ENCODE assay signal across 24 mouse cellular contexts in genomic region chr9:104375573-104375972, GRCm38 (mm10). TPM values are rescaled to one million over a fixed set of nuclear protein-coding genes. Genes with fewer than 3 reads are reported as not detected.
DNase-seq lines count a peak whose midpoint lies in the region; ATAC-seq and TF ChIP-seq lines count a peak whose summit lies in the region.
"Had no signal": no experiment of that assay in that cellular context is flagged by ENCODE, and none has a peak within 500 bp of the region (broad histone marks: within the 10 kb centered on the region; RNA-seq: fewer than 3 reads in every experiment).

No protein-coding gene starts in this region.

- no peaks in the 10 kb centered on the region for H3K9me3 ChIP-seq in midbrain, postnatal 0 days (ENCODE audit: low read length)
- no peaks in the 10 kb centered on the region for H3K9me3 ChIP-seq in midbrain, embryonic 11.5 days (ENCODE audit: control insufficient read depth, low read length)
- H3K9me3 ChIP-seq in CH12.LX (replicated peaks; ENCODE audit: low read length): peaks cover 4% of the 10 kb centered on the region
- H3K9me3 ChIP-seq: embryonic facial prominence, embryonic 13.5 days; forebrain, embryonic 15.5 days; heart, embryonic 15.5 days; hindbrain, embryonic 10.5 days; hindbrain, embryonic 15.5 days had no signal

- H3K4me3 ChIP-seq in midbrain, postnatal 0 days (ENCODE audit: low read depth, low read length): no peak overlapping the region
- H3K4me3 ChIP-seq in midbrain, embryonic 11.5 days (ENCODE audit: low read depth, low read length): no peak overlapping the region
- H3K4me3 ChIP-seq in CH12.LX (replicated peaks in 1 of 3; ENCODE audit: low read depth in 2 of 3, low read length in 2 of 3, poor library complexity in 1 of 3): no peak overlapping the region
- H3K4me3 ChIP-seq: embryonic facial prominence, embryonic 13.5 days; forebrain, embryonic 15.5 days; heart, embryonic 15.5 days; hindbrain, embryonic 10.5 days; hindbrain, embryonic 15.5 days had no signal

- no peak for TF ChIP-seq RAD21 in CH12.LX (IDR thresholded peaks at IDR 0.05; ENCODE audit: low read depth, low read length)

- no peak overlapping the region for H3K9ac ChIP-seq in midbrain, postnatal 0 days (replicated peaks; ENCODE audit: low read length, poor library complexity, severe bottlenecking)
- no peak overlapping the region for H3K9ac ChIP-seq in midbrain, embryonic 11.5 days (ENCODE audit: low read length)
- H3K9ac ChIP-seq in CH12.LX (ENCODE audit: insufficient read depth, low read depth): no peak overlapping the region
- H3K9ac ChIP-seq: embryonic facial prominence, embryonic 13.5 days; forebrain, embryonic 15.5 days; heart, embryonic 15.5 days; hindbrain, embryonic 15.5 days had no signal

- POLR2A ChIA-PET in Patski (lab: Charles Lee): no interaction called here

- CTCF ChIA-PET in Patski (lab: Charles Lee): interaction anchor here (1.4 kb wide), 1 partner anchor 69 kb away, joined by 3 read pairs; no protein-coding TSS in a partner anchor

- peak; percentile 82 for TF ChIP-seq EP300 in CH12.LX (IDR thresholded peaks at IDR 0.05; ENCODE audit: low read length)

- no peaks in the 10 kb centered on the region for H3K79me2 ChIP-seq in CH12.LX (replicated peaks; ENCODE audit: control insufficient read depth, extremely low read depth, insufficient read depth, poor library complexity, severe bottlenecking)

- no peak for TF ChIP-seq POLR2A in CH12.LX (IDR thresholded peaks at IDR 0.05; ENCODE audit: low read depth, low read length)

- H3K4me1 ChIP-seq in midbrain, postnatal 0 days (ENCODE audit: insufficient read depth, low read length): no peaks in the 10 kb centered on the region
- H3K4me1 ChIP-seq in midbrain, embryonic 11.5 days (ENCODE audit: control insufficient read depth, insufficient read depth, low read length): no peaks in the 10 kb centered on the region
- H3K4me1 ChIP-seq in CH12.LX (ENCODE audit: control insufficient read depth in 1 of 2, insufficient read depth in 2 of 2): peaks cover 13 to 57% of the 10 kb centered on the region in 2 experiments
- H3K4me1 ChIP-seq: embryonic facial prominence, embryonic 13.5 days; forebrain, embryonic 15.5 days; heart, embryonic 15.5 days; hindbrain, embryonic 10.5 days; hindbrain, embryonic 15.5 days had no signal

- H3K27ac ChIP-seq in midbrain, postnatal 0 days (ENCODE audit: low read depth, low read length): no peak overlapping the region
- H3K27ac ChIP-seq in midbrain, embryonic 11.5 days (ENCODE audit: low read depth, low read length): no peak overlapping the region
- H3K27ac ChIP-seq in CH12.LX (ENCODE audit: insufficient read depth, low read depth): no peak overlapping the region
- H3K27ac ChIP-seq: embryonic facial prominence, embryonic 13.5 days; forebrain, embryonic 15.5 days; heart, embryonic 15.5 days; hindbrain, embryonic 10.5 days; hindbrain, embryonic 15.5 days had no signal

- peak; percentile 3 for DNase-seq in midbrain, postnatal 0 days (ENCODE audit: low spot score)
- no peak for DNase-seq in midbrain, embryonic 11.5 days (ENCODE audit: low spot score, missing footprints)
- DNase-seq in CH12.LX (ENCODE audit: extremely low read depth) (peak; percentile 64), Patski (ENCODE audit: low read depth, low spot score) (peak; percentile 10)
- peak; percentile 5 for DNase-seq in skeletal muscle tissue, adult 2 months (ENCODE audit: low read depth, low spot score)
- DNase-seq in T-cell, adult 2 months (ENCODE audit: low spot score): no peak
- no peak for DNase-seq in cerebellum, adult 11-12 months
- no peak for DNase-seq in thymus, postnatal 14 days
- DNase-seq: adrenal gland, adult 8-10 months; adrenal gland, postnatal 36 days; cerebellum, adult 11 months; cerebellum, adult 9-10 months; cerebellum, postnatal 36 days; gastrocnemius, postnatal 10 days; heart, adult 18-20 months; kidney, adult 11 months had no signal

- H3K4me2 ChIP-seq in midbrain, postnatal 0 days (ENCODE audit: low read depth, low read length, poor library complexity, severe bottlenecking): no peak overlapping the region
- no peak overlapping the region for H3K4me2 ChIP-seq in midbrain, embryonic 11.5 days
- no peak overlapping the region for H3K4me2 ChIP-seq in CH12.LX (ENCODE audit: insufficient read depth, low read depth, poor library complexity, severe bottlenecking)
- H3K4me2 ChIP-seq: embryonic facial prominence, embryonic 13.5 days; forebrain, embryonic 15.5 days; heart, embryonic 11.5 days; heart, embryonic 15.5 days; hindbrain, embryonic 15.5 days had no signal

- dilution Hi-C loops in CH12.LX (cut with MboI; ENCODE audit: extremely low pct_ligation_motif_present, extremely low pct_unique_long_range_greater_than_20kb, low sequenced_read_pairs): no loop called here

- H3K27me3 ChIP-seq in midbrain, postnatal 0 days (ENCODE audit: insufficient read depth, low read length): no peaks in the 10 kb centered on the region
- no peaks in the 10 kb centered on the region for H3K27me3 ChIP-seq in midbrain, embryonic 11.5 days (ENCODE audit: control insufficient read depth, insufficient read depth, low read length)
- H3K27me3 ChIP-seq in CH12.LX (replicated peaks) (no peaks in the 10 kb centered on the region), Patski (no peaks in the 10 kb centered on the region)
- H3K27me3 ChIP-seq: embryonic facial prominence, embryonic 13.5 days; forebrain, embryonic 15.5 days; heart, embryonic 15.5 days; hindbrain, embryonic 15.5 days had no signal

- WGBS in midbrain, postnatal 0 days: 46% methylated on average over 3 of the region's 3 CpGs
- 57% methylated on average over 3 of the region's 3 CpGs for WGBS in midbrain, embryonic 11.5 days

- ATAC-seq in midbrain, postnatal 0 days (ENCODE audit: low FRiP score): no peak
- ATAC-seq in midbrain, embryonic 11.5 days (ENCODE audit: low FRiP score): no peak
- ATAC-seq in Patski: peak; percentile 31
- ATAC-seq: forebrain, embryonic 15.5 days; inflammation-experienced regulatory T-cells, adult 6 months had no signal

- no peak for TF ChIP-seq CTCF in midbrain, postnatal 0 days (IDR thresholded peaks at IDR 0.05)
- TF ChIP-seq CTCF in CH12.LX (conservative IDR thresholded peaks at IDR 0.05 in 1 of 2, IDR thresholded peaks at IDR 0.05 in 1 of 2; ENCODE audit: low read depth in 2 of 2, low read length in 2 of 2) (no peak), Patski (IDR thresholded peaks at IDR 0.05) (no peak)

- in situ Hi-C loops in CH12.LX (cut with MboI; ENCODE audit: low pct_ligation_motif_present, low pct_unique_long_range_greater_than_20kb, low sequenced_read_pairs): loop anchor here (10.0 kb wide), 1 partner anchor 101 kb away; no protein-coding TSS in a partner anchor
- in situ Hi-C loops in Patski (cut with MboI; ENCODE audit: low pct_unique_long_range_greater_than_20kb): loop anchor here (5.0 kb wide), 1 partner anchor 98 kb away; no protein-coding TSS in a partner anchor

- H3K36me3 ChIP-seq in midbrain, postnatal 0 days (ENCODE audit: insufficient read depth, low read length): no peaks in the 10 kb centered on the region
- H3K36me3 ChIP-seq in midbrain, embryonic 11.5 days (ENCODE audit: control insufficient read depth, insufficient read depth, low read length): no peaks in the 10 kb centered on the region
- H3K36me3 ChIP-seq in CH12.LX (replicated peaks in 1 of 2; ENCODE audit: control insufficient read depth in 1 of 2, insufficient read depth in 1 of 2, low read length in 1 of 2): no peaks in the 10 kb centered on the region
- H3K36me3 ChIP-seq: embryonic facial prominence, embryonic 13.5 days; forebrain, embryonic 15.5 days; heart, embryonic 15.5 days; hindbrain, embryonic 10.5 days; hindbrain, embryonic 15.5 days had no signal

TF ChIP-seq in CH12.LX, 34 proteins besides CTCF, POLR2A, EP300 and RAD21:
- TF ChIP-seq RCOR1 (conservative IDR thresholded peaks at IDR 0.05; ENCODE audit: low read depth, low read length) (peak; percentile 58; the same call in 1 of the 2 replicates), TBP (conservative IDR thresholded peaks at IDR 0.05; ENCODE audit: low read depth, low read length) (no peak), ZMIZ1 (IDR thresholded peaks at IDR 0.05; ENCODE audit: low read depth, low read length) (no peak), ELF1 (IDR thresholded peaks at IDR 0.05; ENCODE audit: low read depth, low read length) (no peak), SIN3A (IDR thresholded peaks at IDR 0.05; ENCODE audit: low read length) (no peak), USF2 (conservative IDR thresholded peaks at IDR 0.05; ENCODE audit: low read depth, low read length) (no peak), ETS1 (conservative IDR thresholded peaks at IDR 0.05; ENCODE audit: low read depth, low read length) (peak; percentile 65), MEF2A (IDR thresholded peaks at IDR 0.05; ENCODE audit: borderline replicate concordance, low read depth, low read length) (peak; percentile 18; the same call in 1 of the 2 replicates), NRF1 (IDR thresholded peaks at IDR 0.05; ENCODE audit: low read depth, low read length) (no peak), BHLHE40 (IDR thresholded peaks at IDR 0.05; ENCODE audit: low read depth, low read length) (peak; percentile 51), TCF12 (IDR thresholded peaks at IDR 0.05; ENCODE audit: low read depth, low read length) (peak; percentile 86)

RNA-seq across cellular contexts. Expression of gene Acpp, which starts 38.0 kb away (rescaled TPM):
- total RNA-seq in midbrain, postnatal 0 days (2014; rRNA removed): 1.3 and 2.4 TPM in 2 replicates
- 0.53 TPM in 2 replicates for polyA plus RNA-seq in midbrain, postnatal 0 days (2015; fragmentation: Nextera tagmentation; extraction: Ambion mirVana)
- 0.11 TPM in 1 of 2 replicates, not detected in the other for polyA plus RNA-seq in midbrain, embryonic 11.5 days (2014; fragmentation: Nextera tagmentation; extraction: Ambion mirVana)
- total RNA-seq in CH12.LX (2012; rRNA removed): 0.17 and 0.30 TPM in 2 replicates
- total RNA-seq in CH12.LX (2014; rRNA removed): 0.19 and 0.27 TPM in 2 replicates
- 0.56 and 0.97 TPM in 2 replicates for polyA plus RNA-seq in CH12.LX (2012; ENCODE audit: insufficient read length, low read depth)
- not detected for polyA plus RNA-seq in Patski (2021)
- total RNA-seq: heart, postnatal 25 days had no signal

Comparison
In these comparisons a context has a peak if more than half of its experiments do, and no peak if none do; other contexts are left out.
1. DNase-seq: peak in midbrain, postnatal 0 days (single experiment), CH12.LX (single experiment), Patski (single experiment) and skeletal muscle tissue, adult 2 months (single experiment); none in midbrain, embryonic 11.5 days (single experiment), T-cell, adult 2 months (single experiment), cerebellum, adult 11-12 months (single experiment) and thymus, postnatal 14 days (single experiment).